In the genomic region with DNA sequence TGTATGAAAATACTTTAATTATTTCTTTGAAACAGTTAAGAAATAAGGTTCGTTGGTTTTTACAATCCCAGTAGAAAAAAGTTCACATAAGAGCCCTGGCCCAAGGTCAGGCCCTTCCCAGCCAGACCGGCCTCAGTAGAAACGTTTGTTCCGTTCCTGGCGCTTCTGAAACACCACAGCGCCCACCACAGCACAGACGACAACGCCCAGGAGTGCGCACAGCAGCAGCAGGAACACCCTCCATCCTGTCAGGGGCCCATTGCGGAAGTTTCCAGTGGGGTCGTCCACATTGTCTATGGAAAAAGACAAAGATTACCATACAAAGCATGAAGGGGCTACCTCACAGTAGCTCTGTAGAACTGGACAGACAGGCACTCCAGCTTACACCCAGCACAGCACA, we compare ENCODE assay signal across 16 mouse cellular contexts.
"Had no signal": no experiment of that assay in that cellular context is flagged by ENCODE, and none has a peak within 500 bp of the region (broad histone marks: within the 10 kb centered on the region; RNA-seq: fewer than 3 reads in every experiment).

No protein-coding gene starts in this region.

- H3K9ac ChIP-seq: liver, embryonic 13.5 days; liver, embryonic 15.5 days; liver, postnatal 0 days; lung, embryonic 15.5 days; midbrain, embryonic 12.5 days; neural tube, embryonic 12.5 days; stomach, embryonic 15.5 days had no signal

- H3K9me3 ChIP-seq: liver, embryonic 13.5 days; liver, embryonic 15.5 days; lung, embryonic 15.5 days; megakaryocyte, embryonic 14.5 days; midbrain, embryonic 12.5 days; neural tube, embryonic 12.5 days; stomach, embryonic 15.5 days had no signal

- H3K4me3 ChIP-seq: liver, embryonic 13.5 days; liver, embryonic 15.5 days; lung, embryonic 15.5 days; megakaryocyte, embryonic 14.5 days; midbrain, embryonic 12.5 days; neural tube, embryonic 12.5 days; stomach, embryonic 15.5 days had no signal

- H3K27me3 ChIP-seq: liver, embryonic 13.5 days; liver, embryonic 15.5 days; lung, embryonic 15.5 days; megakaryocyte, embryonic 14.5 days; midbrain, embryonic 12.5 days; neural tube, embryonic 12.5 days; stomach, embryonic 15.5 days had no signal

- ATAC-seq: liver, postnatal 0 days had no signal

- H3K27ac ChIP-seq: liver, embryonic 13.5 days; liver, embryonic 15.5 days; lung, embryonic 15.5 days; macrophage; midbrain, embryonic 12.5 days; neural tube, embryonic 12.5 days; stomach, embryonic 15.5 days; stomach, postnatal 0 days had no signal

- H3K4me1 ChIP-seq: lung, embryonic 15.5 days; midbrain, embryonic 12.5 days; neural tube, embryonic 12.5 days had no signal

- DNase-seq: liver, embryonic 13.5 days; liver, postnatal 0 days; lung, postnatal 10 days; midbrain, embryonic 14.5 days; right cerebral cortex, postnatal 14 days; thymus, adult 2 months; thymus, postnatal 25 days; thymus, postnatal 4 days had no signal

- H3K4me2 ChIP-seq: liver, embryonic 13.5 days; liver, embryonic 15.5 days; lung, embryonic 15.5 days; midbrain, embryonic 12.5 days; neural tube, embryonic 12.5 days; stomach, embryonic 15.5 days had no signal
